In the genomic region with DNA sequence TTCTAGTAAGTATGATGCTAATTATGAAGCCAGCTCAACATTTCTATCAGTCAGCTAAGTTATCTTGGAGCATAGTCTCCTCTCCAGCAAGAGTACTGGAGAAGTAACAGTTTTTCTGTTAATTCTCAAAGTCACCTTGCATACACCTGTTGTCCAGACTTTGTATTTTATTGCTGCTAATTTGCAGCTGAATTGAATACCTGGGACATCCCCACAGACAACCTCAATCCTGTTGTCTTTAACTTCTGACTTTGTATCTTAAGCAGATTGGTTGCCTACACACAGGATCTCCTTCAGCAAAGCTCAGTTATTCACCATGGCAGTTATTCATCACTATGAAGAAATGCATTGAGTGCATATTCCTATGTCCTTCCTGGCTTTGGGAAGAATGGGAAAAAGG, we compare ENCODE assay signal across 13 mouse cellular contexts.
"Had no signal": no experiment of that assay in that cellular context is flagged by ENCODE, and none has a peak within 500 bp of the region (broad histone marks: within the 10 kb centered on the region; RNA-seq: fewer than 3 reads in every experiment).

No protein-coding gene starts in this region.

- DNase-seq: cerebellum, postnatal 14 days; cerebellum, postnatal 25 days; cerebellum, postnatal 36 days; embryo, embryonic 11 days; forebrain, postnatal 0 days; gastrocnemius, adult 2 months; gastrocnemius, postnatal 10 days; gastrocnemius, postnatal 14 days; gastrocnemius, postnatal 25 days; gastrocnemius, postnatal 36 days; heart, adult 11 months; heart, adult 18-20 months; heart, adult 2 months had no signal
